Mouse (Mus musculus) liver, embryonic 14.5 days (tissue): ENCODE results near the gene Mum1. TPM values are rescaled to one million over a fixed set of nuclear protein-coding genes. Genes with fewer than 3 reads are reported as not detected.

ENCODE experiments used
- ATAC-seq: fragments of 200-750 bp; cut with Nextera tagmentation; 2 replicates; pipeline ENCODE4 v1.8.0; 2017; ENCODE audit warnings: moderate number of reproducible peaks, mild to moderate bottlenecking, moderate library complexity; ENCODE audit not compliant: insufficient read depth
- DNase-seq, 3 experiments: peaks; one replicate each; pipeline ENCODE4 v3.0.0-alpha.2; 2012 to 2013; ENCODE audit warnings: low read depth in 3 of 3, low spot score in 3 of 3
- H3K27ac ChIP-seq: fragments of 300-500 bp; sonication (generic); 2 replicates; pipeline ENCODE4 v1.5.1; 2014; ENCODE audit warnings: moderate library complexity, mild to moderate bottlenecking, control low read depth, inconsistent platforms
- H3K27me3 ChIP-seq: fragments of 300-500 bp; sonication (generic); 2 replicates; pipeline ENCODE4 v1.6.1; 2014; ENCODE audit warnings: mild to moderate bottlenecking, low read length, moderate library complexity; ENCODE audit not compliant: control insufficient read depth, insufficient read depth
- H3K36me3 ChIP-seq: fragments of 300-500 bp; sonication (generic); replicated peaks from 2 replicates; pipeline ENCODE4 v1.6.1; 2014; ENCODE audit warnings: low read depth; ENCODE audit not compliant: control insufficient read depth, insufficient read depth
- H3K4me1 ChIP-seq, 2 experiments: fragments of 200-500 bp in 1 of 2; fragments of 300-500 bp in 1 of 2; sonication (generic) in 1 of 2; replicated peaks; 2 replicates each; pipeline ENCODE4 v1.6.1; 2012 to 2014; ENCODE audit warnings: antibody characterized with exemption in 1 of 2, inconsistent platforms in 1 of 2, low read length in 1 of 2; ENCODE audit not compliant: control insufficient read depth in 2 of 2, insufficient read depth in 2 of 2
- H3K4me2 ChIP-seq: fragments of 300-500 bp; sonication (generic); 2 replicates; pipeline ENCODE4 v1.6.1; 2014; ENCODE audit warnings: low read depth, mild to moderate bottlenecking, control low read depth, moderate library complexity
- H3K4me3 ChIP-seq, 2 experiments: fragments of 200-500 bp in 1 of 2; fragments of 300-500 bp in 1 of 2; sonication (generic) in 1 of 2; 2 replicates each; pipeline ENCODE4 v1.5.1; 2012 to 2014; ENCODE audit warnings: low read depth in 2 of 2, low read length in 2 of 2, mild to moderate bottlenecking in 2 of 2, control low read depth in 1 of 2, inconsistent platforms in 1 of 2, moderate library complexity in 1 of 2; ENCODE audit not compliant: insufficient read depth in 1 of 2
- H3K9ac ChIP-seq: fragments of 300-500 bp; sonication (generic); replicated peaks from 2 replicates; pipeline ENCODE4 v1.6.1; 2014; ENCODE audit warnings: mild to moderate bottlenecking, control low read depth, moderate library complexity
- H3K9me3 ChIP-seq: fragments of 300-500 bp; sonication (generic); 2 replicates; pipeline ENCODE4 v1.6.1; 2016; ENCODE audit warnings: low read length, mixed read lengths; ENCODE audit not compliant: control insufficient read depth
- CTCF ChIP-seq: IDR thresholded peaks from 2 replicates; pipeline ENCODE4 v1.5.1; 2016; ENCODE audit warnings: antibody characterized with exemption, low read depth, control low read depth
- EP300 ChIP-seq: IDR thresholded peaks from 2 replicates; pipeline ENCODE4 v1.6.1; 2016; ENCODE audit warnings: antibody characterized with exemption, low read depth
- WGBS: fragments of 180-500 bp; shearing (Covaris S2); extraction: QIAGEN DNeasy Blood & Tissue Kit; methylation state at CpG from one replicate; pipeline ENCODE4 v1.1.7; 2014; ENCODE audit not compliant: insufficient replicate concordance; 5-methylcytosine and 5-hydroxymethylcytosine counted together
- polyA plus RNA-seq, 2 experiments: library from polyadenylated mRNA; depleted of rRNA in 1 of 2; stranded (reverse) in 1 of 2; unstranded in 1 of 2; fragments of >200 nt; fragmentation: Nextera tagmentation in 1 of 2; extraction: Ambion mirVana in 1 of 2; gene quantifications; 2 replicates each; pipeline versions ENCODE4 v1.2.1 to v1.2.3; 2012 to 2014

Gene Mum1
- polyA plus RNA-seq, 2 experiments = 13.2 to 18.8 TPM

- H3K9ac ChIP-seq = no peak overlapping the region
- H3K27ac ChIP-seq = no peak overlapping the region
- TF ChIP-seq EP300 (no peak), CTCF (no peak)
- no peak overlapping the region for H3K4me3 ChIP-seq
- H3K9me3 ChIP-seq = no peaks in the 10 kb centered on the region
- 80% methylated on average over 20 of the region's 20 CpGs for WGBS
- DNase-seq (no peak), ATAC-seq (no peak)
- no peaks in the 10 kb centered on the region for H3K27me3 ChIP-seq
- H3K4me2 ChIP-seq = no peak overlapping the region
- H3K4me1 ChIP-seq = no peaks in the 10 kb centered on the region
- peaks cover 85% of the 10 kb centered on the region for H3K36me3 ChIP-seq
Observed at GRCm38 (mm10) chr10:80282481-80283441, 56.5 kb downstream of the Mum1 start.

- 79% methylated on average over 10 of the region's 15 CpGs for WGBS
Observed at GRCm38 (mm10) chr10:80285222-80286070, 59.2 kb downstream of the Mum1 start.

GRCm38 (mm10) chr10:80288097-80288496, 61.9 kb downstream of the Mum1 start:
- Histone ChIP-seq H3K4me2 (no peak overlapping the region), H3K9ac (no peak overlapping the region), H3K36me3 (peaks cover 44% of the 10 kb centered on the region), H3K4me3 (no peak overlapping the region), H3K4me1 (peaks cover 4% of the 10 kb centered on the region in 2 experiments), H3K27ac (no peak overlapping the region), H3K27me3 (no peaks in the 10 kb centered on the region), H3K9me3 (no peaks in the 10 kb centered on the region)
- ATAC-seq = no peak
- DNase-seq = no peak
- TF ChIP-seq EP300 (no peak), CTCF (no peak)
- WGBS = 89% methylated on average over 12 of the region's 12 CpGs

More at GRCm38 (mm10) chr10:80285222-80286070, 59.2 kb downstream of the Mum1 start:
- no peaks in the 10 kb centered on the region for H3K4me1 ChIP-seq
- H3K9me3 ChIP-seq = no peaks in the 10 kb centered on the region
- no peaks in the 10 kb centered on the region for H3K27me3 ChIP-seq
- DNase-seq (no peak), ATAC-seq (no peak)
- TF ChIP-seq CTCF = no peak
- TF ChIP-seq EP300 = no peak
- H3K9ac ChIP-seq = no peak overlapping the region
- no peak overlapping the region for H3K4me3 ChIP-seq
- no peak overlapping the region for H3K27ac ChIP-seq
- no peak overlapping the region for H3K4me2 ChIP-seq
- peaks cover 65% of the 10 kb centered on the region for H3K36me3 ChIP-seq

- Histone ChIP-seq H3K4me3 (no peak overlapping the region), H3K27ac (no peak overlapping the region), H3K9me3 (no peaks in the 10 kb centered on the region), H3K4me2 (no peak overlapping the region), H3K36me3 (peaks cover 43% of the 10 kb centered on the region), H3K27me3 (no peaks in the 10 kb centered on the region), H3K9ac (no peak overlapping the region), H3K4me1 (peaks cover 6 to 7% of the 10 kb centered on the region in 2 experiments)
- DNase-seq (no peak), ATAC-seq (no peak)
- TF ChIP-seq EP300 (no peak), CTCF (peak; percentile 48)
- WGBS = 72% methylated on average over 8 of the region's 8 CpGs
Observed at GRCm38 (mm10) chr10:80288657-80289056, 62.4 kb downstream of the Mum1 start.
